ENCODE assay signal across 9 mouse cellular contexts in the genomic region with DNA sequence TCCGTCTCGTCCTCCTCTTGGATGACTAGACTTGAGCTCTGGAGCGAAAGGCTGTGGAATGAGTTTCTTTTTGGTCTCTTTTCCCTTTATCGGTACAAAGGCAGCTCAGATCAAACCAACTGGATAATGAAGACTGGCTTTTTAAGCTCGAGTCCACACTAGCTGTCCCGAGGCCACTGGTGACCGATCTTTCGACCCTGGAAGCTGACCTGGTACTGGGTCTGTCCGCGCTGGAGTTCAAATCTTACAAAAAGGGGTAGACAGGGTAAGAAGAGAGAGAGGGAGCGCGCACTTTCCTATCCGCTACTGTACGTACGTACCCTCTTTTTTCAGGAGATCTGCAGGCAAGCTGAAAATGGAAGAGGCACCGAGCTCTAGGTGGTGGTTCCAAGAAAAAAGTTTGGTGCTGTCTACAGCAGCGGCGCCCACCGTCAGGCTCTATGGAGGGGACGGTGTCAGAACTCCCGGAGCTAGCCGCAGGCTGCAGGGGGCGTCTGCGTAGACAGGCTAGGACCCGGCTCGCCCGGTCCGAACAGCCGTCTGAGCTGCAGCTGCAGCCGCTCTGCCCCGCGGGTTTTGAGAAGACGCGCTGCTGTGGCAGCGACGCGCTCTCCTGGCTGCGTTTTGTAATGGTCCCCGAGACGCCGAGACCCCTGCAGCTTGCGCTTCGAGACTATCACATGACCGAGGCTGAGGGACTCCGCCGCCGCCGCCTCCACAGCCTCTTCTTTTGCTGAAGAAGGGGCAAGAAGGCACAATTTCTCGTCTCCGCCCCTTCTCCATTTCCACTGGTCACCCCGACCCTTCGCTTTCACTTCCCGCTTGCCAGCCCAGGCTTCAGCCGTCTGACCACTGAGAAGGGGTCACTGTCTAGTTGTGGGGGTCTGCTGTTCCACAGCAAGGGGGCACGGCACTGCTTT. TPM values are rescaled to one million over a fixed set of nuclear protein-coding genes. Genes with fewer than 3 reads are reported as not detected.
A peak's percentile ranks its signal among the peaks of the same experiment; 100 is the strongest.
DNase-seq lines count a peak whose midpoint lies in the region; ATAC-seq lines count a peak whose summit lies in the region.
"Had no signal": no experiment of that assay in that cellular context is flagged by ENCODE, and none has a peak within 500 bp of the region (broad histone marks: within the 10 kb centered on the region; RNA-seq: fewer than 3 reads in every experiment).

No protein-coding gene starts in this region.

- H3K27ac ChIP-seq in kidney, embryonic 14.5 days (ENCODE audit: low read depth, low read length) = no peak overlapping the region
- H3K27ac ChIP-seq in embryonic facial prominence, embryonic 13.5 days = no peak overlapping the region
- no peak overlapping the region for H3K27ac ChIP-seq in intestine, embryonic 14.5 days (ENCODE audit: low read depth)
- H3K27ac ChIP-seq in midbrain, embryonic 15.5 days = no peak overlapping the region

- no peak overlapping the region for H3K9ac ChIP-seq in kidney, embryonic 14.5 days (ENCODE audit: low read depth, low read length)
- peak overlapping the region; percentile 27; the same call in 1 of the 2 replicates for H3K9ac ChIP-seq in embryonic facial prominence, embryonic 13.5 days
- H3K9ac ChIP-seq in intestine, embryonic 14.5 days (ENCODE audit: low read length) = no peak overlapping the region
- no peak overlapping the region for H3K9ac ChIP-seq in midbrain, embryonic 15.5 days

- no peaks in the 10 kb centered on the region for H3K9me3 ChIP-seq in kidney, embryonic 14.5 days (ENCODE audit: control insufficient read depth, low read length)
- no peaks in the 10 kb centered on the region for H3K9me3 ChIP-seq in embryonic facial prominence, embryonic 13.5 days
- H3K9me3 ChIP-seq in intestine, embryonic 14.5 days (ENCODE audit: control insufficient read depth, low read length) = no peaks in the 10 kb centered on the region
- H3K9me3 ChIP-seq in midbrain, embryonic 15.5 days = no peaks in the 10 kb centered on the region

- peaks cover 96% of the 10 kb centered on the region for H3K27me3 ChIP-seq in kidney, embryonic 14.5 days (ENCODE audit: control insufficient read depth, insufficient read depth, low read length)
- peaks cover 100% of the 10 kb centered on the region for H3K27me3 ChIP-seq in embryonic facial prominence, embryonic 13.5 days
- peaks cover 100% of the 10 kb centered on the region for H3K27me3 ChIP-seq in intestine, embryonic 14.5 days (replicated peaks; ENCODE audit: control insufficient read depth, insufficient read depth, low read length)
- H3K27me3 ChIP-seq in midbrain, embryonic 15.5 days (replicated peaks) = peaks cover 75% of the 10 kb centered on the region

- ATAC-seq in kidney, embryonic 14.5 days (ENCODE audit: low FRiP score, low TSS enrichment) = no peak
- ATAC-seq in embryonic facial prominence, embryonic 13.5 days (ENCODE audit: insufficient number of reproducible peaks, insufficient read depth, low FRiP score, low TSS enrichment, low read depth) = no peak
- ATAC-seq in intestine, embryonic 14.5 days (replicated peaks; ENCODE audit: low FRiP score, low TSS enrichment, low read depth) = no peak
- ATAC-seq in midbrain, embryonic 15.5 days (replicated peaks) = no peak

- H3K4me1 ChIP-seq in kidney, embryonic 14.5 days (ENCODE audit: control insufficient read depth, insufficient read depth, low read length) = peaks cover 15% of the 10 kb centered on the region
- H3K4me1 ChIP-seq in embryonic facial prominence, embryonic 13.5 days = peaks cover 51% of the 10 kb centered on the region
- peaks cover 11% of the 10 kb centered on the region for H3K4me1 ChIP-seq in intestine, embryonic 14.5 days (replicated peaks; ENCODE audit: control insufficient read depth, insufficient read depth, low read length)
- peaks cover 51% of the 10 kb centered on the region for H3K4me1 ChIP-seq in midbrain, embryonic 15.5 days

- H3K4me3 ChIP-seq in kidney, embryonic 14.5 days (ENCODE audit: low read length) = peak overlapping the region; percentile 29
- peak overlapping the region; percentile 49 for H3K4me3 ChIP-seq in embryonic facial prominence, embryonic 13.5 days
- H3K4me3 ChIP-seq in intestine, embryonic 14.5 days (ENCODE audit: low read depth, low read length) = peak overlapping the region; percentile 42
- H3K4me3 ChIP-seq in midbrain, embryonic 15.5 days = peak overlapping the region; percentile 47

- under 1% methylated on average over 55 of the region's 55 CpGs for WGBS in kidney, embryonic 14.5 days
- under 1% methylated on average over 55 of the region's 55 CpGs for WGBS in embryonic facial prominence, embryonic 13.5 days
- 1% methylated on average over 55 of the region's 55 CpGs for WGBS in intestine, embryonic 14.5 days
- under 1% methylated on average over 55 of the region's 55 CpGs for WGBS in midbrain, embryonic 15.5 days

- peak overlapping the region; percentile 74 for H3K4me2 ChIP-seq in kidney, embryonic 14.5 days (replicated peaks; ENCODE audit: low read depth, low read length)
- H3K4me2 ChIP-seq in embryonic facial prominence, embryonic 13.5 days = peak overlapping the region; percentile 77
- H3K4me2 ChIP-seq in intestine, embryonic 14.5 days (ENCODE audit: low read length) = peak overlapping the region; percentile 67
- peak overlapping the region; percentile 93 for H3K4me2 ChIP-seq in midbrain, embryonic 15.5 days

- no peaks in the 10 kb centered on the region for H3K36me3 ChIP-seq in kidney, embryonic 14.5 days (ENCODE audit: control insufficient read depth, insufficient read depth, low read length)
- no peaks in the 10 kb centered on the region for H3K36me3 ChIP-seq in embryonic facial prominence, embryonic 13.5 days
- H3K36me3 ChIP-seq in intestine, embryonic 14.5 days (ENCODE audit: control insufficient read depth, insufficient read depth, low read length) = no peaks in the 10 kb centered on the region
- H3K36me3 ChIP-seq in midbrain, embryonic 15.5 days (replicated peaks) = no peaks in the 10 kb centered on the region

- no peak for DNase-seq in kidney, postnatal 36 days
- peak; percentile 77 for DNase-seq in intestine, embryonic 14.5 days (ENCODE audit: low spot score)
- DNase-seq in layer of hippocampus, adult 11-12 months (ENCODE audit: low spot score) = no peak
- no peak for DNase-seq in cerebellum, adult 11 months
- no peak for DNase-seq in layer of hippocampus, postnatal 14 days (ENCODE audit: low spot score in 2 of 2)

RNA-seq across cellular contexts. Expression of gene Foxb2, which starts 0.6 kb away (rescaled TPM):
- polyA plus RNA-seq in kidney, embryonic 14.5 days (2014; fragmentation: Nextera tagmentation; extraction: Ambion mirVana) = not detected in 2 replicates
- 0.18 TPM in 1 of 2 replicates, not detected in the other for polyA plus RNA-seq in embryonic facial prominence, embryonic 13.5 days (2015; fragmentation: Nextera tagmentation; extraction: Ambion mirVana)
- not detected in 2 replicates for polyA plus RNA-seq in intestine, embryonic 14.5 days (2014; fragmentation: Nextera tagmentation; extraction: Ambion mirVana)
- 0.52 and 0.84 TPM in 2 replicates for polyA plus RNA-seq in midbrain, embryonic 15.5 days (2015; fragmentation: Nextera tagmentation; extraction: Ambion mirVana)
- not detected for total RNA-seq in layer of hippocampus, postnatal 14 days (2021)
- total RNA-seq: heart, adult 18-20 months had no signal
